Mouse (Mus musculus) hindbrain, embryonic 10.5 days (tissue): ENCODE data around the gene Tpi1. TPM values are rescaled to one million over a fixed set of nuclear protein-coding genes. Genes with fewer than 3 reads are reported as not detected.
"Not testable (repeated sequence)": the region's sequence is repeated elsewhere in the genome, so short reads cannot be mapped to it uniquely, and the experiment has no call there.

Source experiments
- DNase-seq: peaks from one replicate; pipeline ENCODE4 v3.0.0-alpha.2; 2017; ENCODE audit warnings: low spot score
- H3K27ac ChIP-seq: fragments of 300-500 bp; sonication (generic); 2 replicates; pipeline ENCODE4 v1.5.1; 2016; ENCODE audit warnings: mild to moderate bottlenecking, moderate library complexity
- H3K27me3 ChIP-seq: fragments of 300-500 bp; sonication (generic); 2 replicates; pipeline ENCODE4 v1.6.1; 2016; ENCODE audit warnings: mild to moderate bottlenecking; ENCODE audit not compliant: poor library complexity, insufficient read depth, severe bottlenecking
- H3K36me3 ChIP-seq: fragments of 300-500 bp; sonication (generic); 2 replicates; pipeline ENCODE4 v1.6.1; 2016; ENCODE audit warnings: mild to moderate bottlenecking, moderate library complexity
- H3K4me1 ChIP-seq: fragments of 300-500 bp; sonication (generic); replicated peaks from 2 replicates; pipeline ENCODE4 v1.6.1; 2016; ENCODE audit warnings: mild to moderate bottlenecking
- H3K4me3 ChIP-seq: fragments of 300-500 bp; sonication (generic); 2 replicates; pipeline ENCODE4 v1.5.1; 2016; ENCODE audit warnings: mild to moderate bottlenecking, moderate library complexity
- H3K9me3 ChIP-seq: fragments of 300-500 bp; sonication (generic); 2 replicates; pipeline ENCODE4 v1.6.1; 2016; ENCODE audit warnings: mild to moderate bottlenecking, moderate library complexity
- WGBS: fragments of 180-500 bp; shearing (Covaris S2); methylation state at CpG from one replicate; pipeline ENCODE4 v1.1.7; 2016; 5-methylcytosine and 5-hydroxymethylcytosine counted together
- polyA plus RNA-seq: library from polyadenylated mRNA; unstranded; fragments of >200 nt; fragmentation: Nextera tagmentation; extraction: Ambion mirVana; gene quantifications from 2 replicates; pipeline ENCODE4 v1.2.1, GENCODE M21; 2016

The Tpi1 gene
- polyA plus RNA-seq, 1 experiment from 2014 or later = 794 TPM

DNA sequence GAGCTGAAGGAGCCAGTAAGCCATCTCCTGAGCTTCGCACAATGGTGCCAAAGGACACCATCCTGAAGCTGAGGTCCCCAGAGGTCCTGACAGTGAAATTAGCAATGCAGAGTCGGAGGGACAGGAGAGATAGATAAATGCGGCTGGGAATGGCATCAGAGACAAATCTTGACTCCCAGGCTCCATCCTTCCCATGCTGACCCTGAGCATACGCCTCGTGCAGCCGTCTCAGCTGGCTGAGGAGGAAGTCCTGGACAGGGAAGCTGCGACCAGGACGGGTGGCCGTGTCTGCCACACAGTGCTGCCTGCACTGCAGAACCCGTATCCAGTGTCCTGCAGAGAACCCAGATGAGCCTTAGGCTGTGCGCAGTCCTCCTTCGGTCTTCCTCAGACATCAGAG lies 40.6 kb upstream of the Tpi1 start:
- H3K4me3 ChIP-seq = no peak overlapping the region
- 74% methylated on average over 12 of the region's 12 CpGs for WGBS
- DNase-seq = no peak
- no peaks in the 10 kb centered on the region for H3K9me3 ChIP-seq
- peaks cover 29% of the 10 kb centered on the region for H3K27me3 ChIP-seq
- peak overlapping the region; percentile 45; the same call in 1 of the 2 replicates for H3K27ac ChIP-seq
- H3K4me1 ChIP-seq = peaks cover 49% of the 10 kb centered on the region
- H3K36me3 ChIP-seq = peaks cover 22% of the 10 kb centered on the region

DNA sequence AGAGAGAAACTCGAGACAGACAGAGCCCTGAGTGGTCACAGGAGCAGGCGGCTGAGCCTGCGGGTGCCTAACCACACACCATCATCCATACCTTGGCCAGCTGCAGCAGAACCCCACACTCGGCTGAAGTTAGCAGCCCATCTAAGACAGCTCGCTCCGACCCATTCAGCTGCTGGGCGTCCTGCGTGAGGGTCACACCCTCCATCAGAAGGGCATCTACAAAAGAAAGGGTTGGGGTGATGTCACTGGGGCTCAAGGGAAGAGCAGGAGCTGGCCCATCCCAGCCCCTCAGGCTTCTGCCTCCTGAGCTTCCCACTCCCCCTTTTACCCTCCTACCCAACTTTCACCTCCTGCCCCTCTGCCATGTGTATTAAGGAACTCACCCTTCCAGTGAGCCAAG lies 36.4 kb upstream of the Tpi1 start:
- Histone ChIP-seq H3K4me1 (peaks cover 17% of the 10 kb centered on the region), H3K27ac (no peak overlapping the region), H3K36me3 (peaks cover 28% of the 10 kb centered on the region), H3K4me3 (no peak overlapping the region), H3K27me3 (peaks cover 13% of the 10 kb centered on the region; the same call in 1 of the 2 replicates), H3K9me3 (no peaks in the 10 kb centered on the region)
- DNase-seq = no peak
- WGBS = 44% methylated on average over 8 of the region's 8 CpGs

DNA sequence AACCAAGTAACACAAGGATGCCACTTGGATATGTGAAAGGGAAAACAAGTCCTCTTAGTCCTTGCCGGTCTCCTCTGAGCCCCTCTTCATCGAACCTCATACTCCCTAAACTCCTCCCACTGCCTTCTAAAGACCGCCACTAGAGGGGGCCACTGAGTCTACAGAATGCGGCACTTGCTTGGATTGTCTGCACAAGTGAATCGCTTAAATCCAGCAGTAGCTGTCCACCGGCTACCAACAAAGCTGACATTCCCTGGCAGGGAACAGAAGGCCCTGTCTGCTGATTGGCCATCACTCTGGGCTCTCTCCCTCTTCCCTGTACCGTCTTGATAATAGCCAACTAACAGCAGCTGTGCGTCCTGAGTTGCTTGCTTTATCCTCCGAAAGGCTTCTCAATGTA lies 33.2 kb upstream of the Tpi1 start:
- H3K27ac ChIP-seq = peak overlapping the region; percentile 60; the same call in 1 of the 2 replicates
- peaks cover 27% of the 10 kb centered on the region for H3K36me3 ChIP-seq
- 9% methylated on average over 9 of the region's 9 CpGs for WGBS
- H3K4me1 ChIP-seq = peaks cover 10% of the 10 kb centered on the region
- no peaks in the 10 kb centered on the region for H3K9me3 ChIP-seq
- H3K27me3 ChIP-seq = peaks cover 7% of the 10 kb centered on the region; the same call in 1 of the 2 replicates
- DNase-seq = peak; percentile 97
- H3K4me3 ChIP-seq = no peak overlapping the region

DNA sequence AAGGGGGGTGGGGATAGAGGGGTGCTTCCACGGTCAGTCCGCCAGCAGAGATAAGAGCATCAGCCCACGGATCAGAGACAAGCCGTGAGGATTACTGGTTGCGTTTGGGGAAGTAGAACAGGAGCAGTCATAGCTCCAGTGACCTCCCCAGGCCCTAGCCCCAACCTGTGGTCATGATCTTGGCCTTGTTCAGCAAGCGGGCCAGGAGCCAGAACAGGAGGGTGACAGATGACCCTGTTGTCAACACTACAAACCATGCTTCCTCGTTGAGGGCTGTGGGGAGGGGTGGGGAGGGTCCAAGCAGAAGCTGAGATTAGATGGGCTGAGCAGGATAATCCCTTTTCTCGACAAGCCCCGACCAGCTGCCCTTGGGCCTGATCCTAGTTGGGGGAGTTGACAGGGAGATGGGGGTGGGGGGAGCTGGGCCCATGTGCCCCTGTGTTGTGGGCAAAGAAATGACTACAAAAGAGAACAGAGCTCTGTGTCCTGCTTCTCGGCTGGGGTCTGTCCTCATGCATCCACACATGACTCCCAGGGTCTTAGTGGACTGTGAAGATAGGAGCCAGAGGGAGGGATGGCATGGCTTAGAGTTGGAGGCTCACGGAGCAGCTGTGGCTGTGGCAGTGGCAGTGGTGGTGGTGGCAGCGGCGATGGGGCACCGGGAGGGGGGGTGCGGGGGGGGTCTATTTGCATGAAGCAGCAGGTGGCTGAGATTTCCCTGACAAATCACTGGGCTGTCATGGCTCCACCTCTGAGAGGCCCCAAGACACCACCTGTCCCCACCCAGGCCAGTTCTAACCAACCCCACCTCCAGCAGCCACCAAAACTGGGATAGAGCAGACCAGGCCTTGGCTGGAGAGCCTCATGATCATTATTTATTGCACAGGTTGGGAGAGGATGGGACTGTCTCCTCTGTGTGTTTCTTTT lies 26.4 kb upstream of the Tpi1 start, which contains the start of gene Gnb3:
Gnb3 (minus strand) TSS at position 35 of the 927 bp plus-strand sequence.
- Histone ChIP-seq H3K27me3 (0 out of 2 replicates have a peak, but pooled peaks cover 11% of the 10 kb centered on the region), H3K27ac (peak within 1 kb of the TSS; percentile 64), H3K4me3 (peak within 1 kb of the TSS; percentile 23; the same call in 1 of the 2 replicates), H3K9me3 (no peaks in the 10 kb centered on the region), H3K4me1 (peaks cover 33% of the 10 kb centered on the region), H3K36me3 (peaks cover 22% of the 10 kb centered on the region)
- WGBS = 39% methylated on average over 15 of the region's 15 CpGs
- DNase-seq = no peak

DNA sequence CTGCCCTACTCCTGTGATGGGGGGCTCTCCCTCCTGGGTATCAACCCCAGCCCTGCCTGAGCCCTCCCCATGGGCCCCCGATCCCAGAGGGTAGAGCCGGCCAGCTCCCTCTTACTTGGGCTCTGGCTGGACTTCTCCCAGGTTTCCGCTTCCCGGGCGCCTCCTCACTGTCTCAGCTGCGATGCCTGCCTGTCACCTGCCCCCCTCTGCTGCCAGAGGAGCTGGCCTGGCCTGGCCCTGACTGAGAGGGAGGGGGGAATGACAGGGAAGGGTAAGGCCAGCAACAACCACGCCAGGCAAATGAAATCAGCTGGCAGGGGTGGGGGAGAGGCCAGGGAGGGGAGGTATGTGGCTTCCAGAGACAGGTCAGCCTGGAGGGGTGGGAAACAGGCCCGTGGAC lies 25.7 kb upstream of the Tpi1 start:
- Histone ChIP-seq H3K4me3 (peak overlapping the region; percentile 23; the same call in 1 of the 2 replicates), H3K9me3 (no peaks in the 10 kb centered on the region), H3K4me1 (peaks cover 40% of the 10 kb centered on the region), H3K27ac (peak overlapping the region; percentile 64), H3K27me3 (0 out of 2 replicates have a peak, but pooled peaks cover 11% of the 10 kb centered on the region), H3K36me3 (peaks cover 22% of the 10 kb centered on the region)
- WGBS = 15% methylated on average over 8 of the region's 8 CpGs
- no peak for DNase-seq

DNA sequence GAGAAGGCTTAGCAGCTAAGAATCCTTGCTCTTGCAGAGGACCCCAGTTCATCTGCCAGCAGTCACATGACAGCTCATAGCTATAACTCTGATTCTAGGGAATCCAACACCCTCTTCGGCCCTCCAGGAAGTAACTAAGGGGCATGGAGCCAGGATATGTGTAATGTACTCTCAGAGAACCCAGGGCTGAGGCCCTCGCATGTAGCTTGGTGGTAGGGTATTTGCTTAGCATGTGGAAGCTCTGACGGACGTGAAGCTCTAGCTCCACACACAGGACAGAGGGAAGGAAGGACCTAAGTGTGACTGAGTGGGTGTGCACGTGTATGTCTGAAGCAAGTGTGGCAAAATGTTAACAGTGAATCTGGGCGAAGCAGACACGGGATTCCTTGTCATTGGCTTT lies 22.3 kb upstream of the Tpi1 start:
- 83% methylated on average over 7 of the region's 7 CpGs for WGBS
- Histone ChIP-seq H3K9me3 (no peaks in the 10 kb centered on the region), H3K4me1 (peaks cover 63% of the 10 kb centered on the region), H3K36me3 (peaks cover 46% of the 10 kb centered on the region), H3K27ac (no peak overlapping the region), H3K4me3 (no peak overlapping the region), H3K27me3 (0 out of 2 replicates have a peak, but pooled peaks cover 11% of the 10 kb centered on the region)
- DNase-seq = no peak

- peaks cover 68% of the 10 kb centered on the region for H3K4me1 ChIP-seq
- peaks cover 46% of the 10 kb centered on the region for H3K36me3 ChIP-seq
- 52% methylated on average over 10 of the region's 10 CpGs for WGBS
- DNase-seq = peak; percentile 41
- 0 out of 2 replicates have a peak overlapping the region, but pooled peaks have one; percentile 11 for H3K4me3 ChIP-seq
- peak overlapping the region; percentile 50 for H3K27ac ChIP-seq
- H3K9me3 ChIP-seq = no peaks in the 10 kb centered on the region
- 0 out of 2 replicates have a peak, but pooled peaks cover 9% of the 10 kb centered on the region for H3K27me3 ChIP-seq
These were observed 21.4 kb upstream of the Tpi1 start for GRCm38 (mm10) chr6:124835531-124835930.

DNA sequence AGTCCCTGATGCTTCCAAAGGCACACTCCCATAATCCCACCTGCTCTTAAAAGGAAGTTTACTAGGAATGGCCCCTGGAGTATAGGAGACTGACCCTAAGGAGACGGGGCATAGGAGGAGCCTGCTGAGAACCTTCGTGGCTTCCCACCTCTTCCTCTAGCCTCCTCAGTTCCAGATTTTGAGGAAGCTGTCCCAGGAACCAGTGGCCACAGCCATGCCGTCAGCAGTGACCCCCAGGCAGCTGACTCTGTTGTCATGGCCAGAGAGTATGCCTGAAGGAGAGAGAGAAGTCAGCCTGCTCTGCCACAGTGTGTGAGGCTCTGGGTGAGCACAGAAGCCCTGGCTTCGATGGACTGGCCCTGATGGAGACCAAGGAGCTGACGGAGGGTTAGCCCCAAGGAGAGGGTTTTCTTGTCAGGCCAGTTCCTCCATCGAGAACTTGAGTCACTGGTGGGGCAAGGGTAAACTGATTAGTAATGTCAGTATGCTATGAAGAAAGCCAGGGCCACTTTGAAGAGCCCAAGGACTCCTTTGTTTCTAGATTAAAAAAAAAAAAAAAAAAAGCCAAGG lies 20.5 kb upstream of the Tpi1 start:
- Histone ChIP-seq H3K9me3 (no peaks in the 10 kb centered on the region), H3K27me3 (0 out of 2 replicates have a peak, but pooled peaks cover 8% of the 10 kb centered on the region), H3K4me3 (no peak overlapping the region), H3K4me1 (peaks cover 62% of the 10 kb centered on the region), H3K36me3 (peaks cover 46% of the 10 kb centered on the region), H3K27ac (0 out of 2 replicates have a peak overlapping the region, but pooled peaks have one; percentile 45)
- 84% methylated on average over 6 of the region's 6 CpGs for WGBS
- no peak for DNase-seq

GRCm38 (mm10) chr6:124831649-124832048 lies 17.6 kb upstream of the Tpi1 start:
- Histone ChIP-seq H3K27ac (no peak overlapping the region), H3K9me3 (no peaks in the 10 kb centered on the region), H3K27me3 (no peaks in the 10 kb centered on the region), H3K4me1 (peaks cover 56% of the 10 kb centered on the region), H3K36me3 (peaks cover 54% of the 10 kb centered on the region), H3K4me3 (no peak overlapping the region)
- 97% methylated on average over 8 of the region's 8 CpGs for WGBS
- DNase-seq = no peak

DNA sequence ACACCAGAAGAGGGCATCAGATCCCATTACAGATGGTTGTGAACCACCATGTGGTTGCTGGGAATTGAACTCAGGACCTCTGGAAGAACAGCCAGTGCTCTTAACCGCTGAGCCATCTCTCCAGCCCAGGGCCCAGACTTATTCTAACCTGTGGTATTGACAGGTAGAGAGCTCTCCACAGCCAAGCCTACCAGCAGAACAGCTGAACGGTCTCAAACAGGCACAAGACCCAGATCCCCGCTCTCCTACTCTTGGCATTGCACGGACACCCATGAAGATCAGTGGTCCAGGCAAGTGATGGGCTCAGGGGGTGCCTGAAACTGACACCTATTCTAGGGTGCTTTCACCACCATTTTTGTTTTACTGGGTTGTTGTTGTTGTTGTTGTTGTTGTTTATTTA lies 17.1 kb upstream of the Tpi1 start:
- DNase-seq, H3K27ac ChIP-seq, H3K9me3 ChIP-seq, H3K27me3 ChIP-seq: not testable (repeated sequence)
- Histone ChIP-seq H3K36me3 (peaks cover 58% of the 10 kb centered on the region), H3K4me1 (peaks cover 56% of the 10 kb centered on the region), H3K4me3 (peak overlapping the region; percentile 71)
- WGBS = 98% methylated on average over 4 of the region's 4 CpGs

- H3K4me1 ChIP-seq = peaks cover 47% of the 10 kb centered on the region
- peak overlapping the region; percentile 92 for H3K27ac ChIP-seq
- H3K36me3 ChIP-seq = peaks cover 63% of the 10 kb centered on the region
- WGBS = under 1% methylated on average over 38 of the region's 38 CpGs
- H3K27me3 ChIP-seq = no peaks in the 10 kb centered on the region
- no peaks in the 10 kb centered on the region for H3K9me3 ChIP-seq
- peak overlapping the region; percentile 71 for H3K4me3 ChIP-seq
- DNase-seq = peak; percentile 93
These were observed 16.0 kb upstream of the Tpi1 start for GRCm38 (mm10) chr6:124829799-124830700.
